Mouse (Mus musculus) kidney, postnatal 4 days (tissue): Measurements from ENCODE around the gene Mthfs.
A peak's percentile ranks its signal among the peaks of the same experiment; 100 is the strongest.
"Not testable (repeated sequence)": the region's sequence is repeated elsewhere in the genome, so short reads cannot be mapped to it uniquely, and the experiment has no call there.

Experiments
- DNase-seq, 2 experiments: peaks; one replicate each; pipeline ENCODE4 v3.0.0; 2021; ENCODE audit warnings: mixed read lengths in 2 of 2

Mthfs gene

GRCm38 (mm10) chr9:89210353-89211064 is at the start of gene Mthfs:
Mthfs (plus strand) TSS chr9:89210676.
- DNase-seq, result peak in 1 of 2 experiments; percentile 17

DNA sequence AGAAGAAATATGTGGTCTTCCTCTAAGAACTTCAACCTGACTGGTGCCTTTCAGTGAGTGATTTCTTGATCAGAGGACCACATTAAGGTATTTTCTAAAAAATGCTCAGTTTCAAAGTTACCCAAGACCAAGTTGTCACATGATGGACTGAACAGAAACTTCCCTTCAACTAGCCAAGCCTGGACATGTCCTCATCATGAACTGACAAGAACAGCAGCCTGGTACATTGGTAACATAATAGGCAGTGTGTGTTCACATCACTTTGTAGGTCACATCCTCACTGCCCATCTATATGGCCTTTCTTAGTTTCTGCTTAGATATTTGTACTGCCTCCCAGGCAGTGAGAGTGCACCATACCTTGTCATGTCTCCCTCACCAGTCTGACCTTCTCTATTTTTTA is 37.9 kb upstream of the Mthfs start:
- DNase-seq, result not testable (repeated sequence)

DNA sequence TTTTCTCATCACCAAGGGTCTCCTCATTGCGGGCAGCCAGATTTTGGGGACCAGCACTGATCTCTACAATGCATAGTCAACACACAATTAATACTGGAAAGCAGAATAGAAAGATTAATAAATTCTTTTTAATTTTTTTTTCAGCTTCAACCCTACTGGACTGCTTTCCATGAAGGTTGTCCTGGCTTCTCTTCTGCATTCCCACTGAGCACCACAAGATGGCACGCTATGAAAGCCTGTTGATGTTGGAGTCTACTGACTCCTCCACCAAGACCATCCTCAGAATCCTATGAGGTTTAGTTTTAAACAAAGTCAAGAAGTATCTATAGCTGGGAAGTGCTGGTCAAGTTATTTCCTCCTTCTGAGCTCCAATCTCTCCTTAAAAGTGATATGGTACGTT is 31.6 kb upstream of the Mthfs start:
- peak; percentile 82 to 84 for DNase-seq

GRCm38 (mm10) chr9:89179469-89179868 is 31.0 kb upstream of the Mthfs start:
- not testable (repeated sequence) for DNase-seq

- not testable (repeated sequence) for DNase-seq
These were observed 23.5 kb upstream of the Mthfs start for GRCm38 (mm10) chr9:89187006-89187405.

DNA sequence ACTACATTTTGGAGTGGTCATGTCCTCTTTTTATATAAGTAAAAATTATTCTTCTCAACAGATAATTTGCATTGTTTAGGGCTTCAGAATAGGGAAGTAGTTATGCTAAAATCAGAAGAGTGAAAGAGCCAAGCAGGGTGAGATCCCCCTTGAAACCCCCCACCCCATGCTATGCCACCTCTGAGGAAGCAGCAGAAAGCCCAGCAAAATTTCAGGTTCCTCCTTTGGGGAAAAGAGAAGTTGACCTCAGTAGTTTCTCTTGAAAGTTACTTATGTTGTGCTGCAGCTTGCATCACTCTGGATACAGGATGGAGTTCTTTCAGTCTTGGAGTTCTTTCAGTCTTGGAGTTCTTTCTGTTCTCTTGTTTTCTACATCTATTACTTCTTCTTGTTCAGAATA is 15.0 kb upstream of the Mthfs start:
- DNase-seq, result not testable (repeated sequence)

GRCm38 (mm10) chr9:89197509-89197908 is 13.0 kb upstream of the Mthfs start:
- DNase-seq, result not testable (repeated sequence)

DNA sequence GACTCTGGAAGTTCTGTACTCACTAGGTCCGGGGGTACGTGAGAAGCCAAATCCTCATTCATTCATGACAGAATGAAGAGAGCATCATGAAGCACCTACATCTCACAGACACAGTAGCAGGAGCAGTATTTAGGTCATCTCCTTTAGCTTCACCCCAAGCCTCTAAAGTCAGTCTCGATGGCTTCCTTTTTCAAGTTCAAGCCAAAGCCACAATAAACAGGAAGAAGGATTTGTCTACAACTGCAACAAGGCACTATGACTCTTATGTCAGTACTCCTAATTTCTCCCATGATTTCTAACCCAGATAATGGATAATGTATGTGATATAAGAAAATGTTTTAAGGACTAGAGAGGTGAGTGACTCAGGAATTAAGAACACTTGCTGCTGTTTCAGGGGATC is 12.1 kb upstream of the Mthfs start:
- DNase-seq, result not testable (repeated sequence)

DNA sequence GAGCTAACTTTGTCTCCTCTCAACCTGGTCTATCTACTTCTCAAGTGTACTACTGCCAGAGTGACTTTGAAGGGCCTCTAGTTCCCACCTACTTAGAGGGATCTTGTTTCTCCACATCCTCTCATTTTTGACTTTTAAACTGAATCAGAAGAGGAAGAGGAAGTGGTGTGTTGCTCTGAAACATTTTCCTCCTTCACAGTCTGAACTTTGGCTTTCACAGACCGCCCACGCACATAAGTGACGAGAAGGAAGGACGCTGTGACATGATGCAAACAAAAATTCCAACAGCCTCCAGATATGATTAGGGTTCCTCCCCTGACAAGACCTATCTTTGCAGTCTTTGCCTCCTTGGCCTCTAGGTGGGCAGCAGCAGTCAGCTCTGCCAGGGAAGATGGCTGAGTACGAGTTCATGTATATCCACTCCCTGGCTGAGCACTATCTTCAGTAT is 11.5 kb upstream of the Mthfs start, which contains the start of the genes Bcl2a1b and Gm29094:
TSS of gene Bcl2a1b (plus strand) at position 241 of the 448 bp plus-strand sequence.
TSS of gene Gm29094 (plus strand) at position 411 of the 448 bp plus-strand sequence.
- not testable (repeated sequence) for DNase-seq

GRCm38 (mm10) chr9:89202256-89202655 is 8.2 kb upstream of the Mthfs start:
- DNase-seq, result not testable (repeated sequence)

GRCm38 (mm10) chr9:89208939-89209338 is 1.5 kb upstream of the Mthfs start:
- not testable (repeated sequence) for DNase-seq

DNA sequence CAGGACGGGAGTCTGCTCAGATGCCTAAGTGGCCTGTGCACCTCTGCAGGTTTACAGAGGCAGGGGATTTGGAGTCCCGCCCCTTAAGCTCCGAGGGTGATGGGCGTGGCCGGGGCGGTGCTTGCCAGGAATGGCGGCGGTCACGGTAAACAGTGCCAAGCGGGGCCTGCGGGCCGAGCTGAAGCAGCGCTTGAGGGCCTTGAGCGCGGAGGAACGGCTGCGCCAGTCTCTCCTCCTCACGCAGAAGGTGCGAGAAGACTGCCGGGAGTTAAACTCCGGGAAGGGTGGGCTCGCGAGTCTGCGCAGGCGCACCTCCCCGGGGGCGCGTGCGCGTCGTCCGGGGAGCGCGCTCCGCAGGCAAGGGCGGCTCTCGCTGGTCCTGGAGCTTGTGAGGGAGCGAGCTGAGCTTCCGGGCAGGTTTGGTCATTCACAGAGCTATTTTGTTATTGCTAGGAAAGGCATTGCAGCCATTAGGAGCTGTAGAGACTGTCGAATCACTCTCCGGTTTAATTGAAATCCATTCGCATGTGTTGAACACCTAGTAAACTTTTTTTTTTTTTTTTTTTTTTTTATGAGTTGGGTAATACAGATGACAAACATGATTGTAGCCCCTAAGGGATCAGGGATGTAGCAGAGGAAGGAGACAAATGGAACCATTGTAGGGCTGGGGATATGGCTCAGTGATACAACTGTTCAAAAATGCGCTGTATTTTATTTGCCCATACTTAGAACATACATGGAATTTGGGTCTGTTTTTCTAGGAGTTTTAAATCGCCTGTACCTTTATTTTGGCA is 786 bp downstream of the Mthfs start:
- peak; percentile 83 to 90 for DNase-seq

GRCm38 (mm10) chr9:89212428-89212827 is 2.0 kb downstream of the Mthfs start:
- peak; percentile 36 to 60 for DNase-seq

DNA sequence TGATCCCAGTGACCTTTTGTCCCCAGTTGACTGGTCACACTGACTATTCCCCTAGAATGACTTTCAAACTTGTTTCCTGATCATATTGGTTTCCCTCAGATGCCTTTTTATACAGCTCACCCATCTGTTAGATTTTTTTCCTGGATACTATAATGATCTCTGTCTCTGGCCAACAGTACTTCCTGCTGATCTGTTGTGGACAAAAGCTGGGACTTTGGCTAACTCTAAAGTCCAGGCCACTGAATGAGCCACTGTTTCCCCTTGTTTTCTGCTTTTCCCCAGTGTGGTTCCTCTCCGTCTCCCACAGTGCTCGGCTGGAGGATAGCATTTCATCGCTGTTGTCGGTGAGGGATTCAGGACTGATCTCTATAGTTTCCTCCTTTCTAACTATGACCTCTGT is 7.7 kb downstream of the Mthfs start:
- not testable (repeated sequence) for DNase-seq

GRCm38 (mm10) chr9:89219668-89220067 is 9.2 kb downstream of the Mthfs start:
- not testable (repeated sequence) for DNase-seq

DNA sequence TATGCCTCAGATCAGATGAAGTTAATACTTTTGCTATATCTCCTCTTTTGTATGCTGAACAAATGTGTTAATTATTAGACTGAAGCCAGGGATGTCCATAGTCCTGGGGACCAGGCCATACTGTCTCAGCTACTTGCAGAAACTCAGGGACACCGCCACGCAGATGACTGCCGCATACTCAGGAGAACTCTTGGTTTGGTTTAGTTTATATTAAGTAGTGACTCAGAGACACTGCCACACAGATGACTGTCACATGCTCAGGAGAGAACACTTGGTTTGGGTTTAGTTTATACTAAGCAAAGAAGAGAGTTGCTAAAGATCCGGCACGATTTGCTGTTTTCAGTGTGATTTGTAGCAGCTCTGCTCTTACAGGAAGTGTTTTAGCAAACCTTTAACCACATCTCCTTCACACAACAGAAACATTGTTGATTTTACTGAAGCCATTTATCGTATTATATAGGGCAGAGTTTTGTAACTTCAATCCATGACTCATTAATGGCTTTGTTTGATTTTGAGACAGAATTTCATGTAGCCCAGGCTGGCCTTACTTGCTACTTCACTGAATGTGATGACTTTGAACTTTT is 10.3 kb downstream of the Mthfs start:
- not testable (repeated sequence) for DNase-seq

- peak in 1 of 2 experiments; percentile 10 for DNase-seq
These were observed 15.6 kb downstream of the Mthfs start for GRCm38 (mm10) chr9:89226071-89226470.

- no peak for DNase-seq
These were observed 17.6 kb downstream of the Mthfs start for GRCm38 (mm10) chr9:89228122-89228521.

GRCm38 (mm10) chr9:89230897-89231497 is 20.5 kb downstream of the Mthfs start:
- peak; percentile 70 to 72 for DNase-seq

DNA sequence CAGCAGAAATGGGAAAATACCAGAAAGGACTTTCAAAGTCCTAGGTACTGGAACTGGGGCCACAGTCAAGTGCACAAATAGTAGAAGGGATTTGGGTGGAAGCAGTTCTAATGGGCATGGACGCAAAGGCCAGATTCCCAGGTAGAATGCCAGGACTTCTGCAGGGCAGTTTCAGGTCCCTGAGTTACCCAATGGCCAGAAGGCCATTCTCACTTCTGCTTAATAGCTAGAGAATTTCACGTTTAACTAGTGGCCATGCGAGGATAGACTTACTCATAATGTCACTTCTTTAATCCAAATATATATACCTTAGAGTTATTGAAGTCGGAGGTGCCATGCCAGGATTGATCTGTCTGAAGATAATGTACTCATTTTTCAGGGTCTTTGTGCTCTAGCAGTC is 26.7 kb downstream of the Mthfs start:
- DNase-seq, result not testable (repeated sequence)

DNA sequence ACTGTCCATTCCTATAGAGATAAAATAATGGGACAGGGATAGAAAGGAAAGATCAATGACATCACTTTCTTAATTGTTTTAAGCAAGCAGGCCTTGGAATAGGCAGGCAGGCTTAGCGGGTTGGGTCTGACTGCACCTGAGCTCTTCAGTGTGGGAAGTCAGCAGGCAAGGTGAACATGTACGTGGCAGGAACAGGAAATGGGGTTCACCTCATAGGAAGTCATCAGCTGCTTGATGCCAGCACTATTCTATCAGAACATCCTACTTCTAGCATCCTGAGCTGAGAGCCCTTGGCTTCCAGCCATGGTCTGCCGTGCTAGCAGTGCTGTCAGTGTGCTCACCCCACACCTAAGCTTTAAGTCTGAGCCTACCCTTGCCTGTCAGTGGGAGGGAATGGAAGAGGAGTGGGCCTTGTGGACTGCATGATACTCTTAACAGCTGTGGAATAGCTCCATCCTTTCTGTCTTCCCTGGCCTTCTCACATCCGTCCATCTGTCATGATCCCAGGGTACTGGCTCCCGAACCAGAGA is 28.6 kb downstream of the Mthfs start:
- DNase-seq, result not testable (repeated sequence)

DNA sequence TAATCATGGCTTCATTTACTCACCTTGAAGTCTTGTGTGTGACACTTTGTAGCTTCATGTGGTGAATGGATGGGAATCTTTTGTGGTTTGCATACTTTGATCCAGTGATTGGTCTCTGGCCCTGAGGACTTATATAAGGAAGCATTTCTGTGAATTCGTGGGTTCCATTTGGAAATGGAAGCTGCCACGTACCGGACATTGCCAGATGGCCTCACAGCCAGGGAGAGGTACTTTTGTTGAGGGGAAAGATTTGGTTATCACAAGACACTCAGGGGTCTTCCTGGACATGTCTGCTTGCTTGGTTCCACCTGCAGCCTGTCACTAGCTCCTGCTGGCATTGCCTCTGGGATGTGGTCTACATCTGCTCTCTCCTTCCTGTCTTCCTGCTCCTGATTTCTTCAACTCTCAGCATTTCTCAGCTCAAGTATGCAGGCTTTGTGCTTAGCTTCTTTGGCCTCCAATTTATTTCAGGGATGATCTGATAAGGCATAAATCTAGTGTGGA is 30.1 kb downstream of the Mthfs start:
- DNase-seq, result not testable (repeated sequence)
